Comparison of ENCODE assay signal across 39 mouse cellular contexts in the genomic region with DNA sequence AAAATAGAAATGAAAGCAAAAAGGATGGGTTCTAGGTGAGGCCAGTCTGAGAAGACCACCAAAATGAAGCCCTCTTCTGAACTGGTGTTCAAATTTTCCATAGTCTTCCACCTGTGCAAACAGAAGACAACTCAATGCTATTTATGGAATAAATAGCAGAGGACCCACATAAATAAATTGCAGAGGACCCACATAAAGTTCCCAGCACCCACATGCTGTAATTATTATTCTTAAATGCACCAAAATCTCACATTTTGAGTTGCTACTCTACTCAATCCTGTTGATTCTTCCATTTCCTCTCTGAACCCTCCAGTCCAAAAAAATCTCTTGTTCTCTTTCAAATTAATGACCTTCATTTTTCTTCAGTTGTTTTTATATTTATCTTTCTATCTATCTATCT. TPM values are rescaled to one million over a fixed set of nuclear protein-coding genes. Genes with fewer than 3 reads are reported as not detected.
"Had no signal": no experiment of that assay in that cellular context is flagged by ENCODE, and none has a peak within 500 bp of the region (broad histone marks: within the 10 kb centered on the region; RNA-seq: fewer than 3 reads in every experiment).

A gene (minus strand): TSS at position 101 of the 400 bp plus-strand sequence.

- H3K4me2 ChIP-seq: limb, embryonic 12.5 days; limb, embryonic 13.5 days; limb, embryonic 15.5 days; liver, embryonic 11.5 days; liver, embryonic 12.5 days; liver, embryonic 13.5 days; liver, embryonic 15.5 days; lung, embryonic 14.5 days; lung, embryonic 15.5 days; midbrain, embryonic 11.5 days; midbrain, embryonic 12.5 days; midbrain, embryonic 13.5 days; midbrain, embryonic 15.5 days; neural tube, embryonic 12.5 days had no signal

- H3K4me1 ChIP-seq: limb, embryonic 10.5 days; limb, embryonic 12.5 days; limb, embryonic 13.5 days; limb, embryonic 15.5 days; liver, embryonic 12.5 days; liver, embryonic 13.5 days; liver, embryonic 15.5 days; lung, embryonic 15.5 days; megakaryocyte, embryonic 14.5 days; midbrain, embryonic 10.5 days; midbrain, embryonic 12.5 days; midbrain, embryonic 13.5 days; midbrain, embryonic 15.5 days; neural tube, embryonic 12.5 days had no signal

- H3K27me3 ChIP-seq: limb, embryonic 12.5 days; limb, embryonic 13.5 days; limb, embryonic 15.5 days; liver, embryonic 12.5 days; liver, embryonic 13.5 days; liver, embryonic 15.5 days; lung, embryonic 15.5 days; megakaryocyte, embryonic 14.5 days; midbrain, embryonic 12.5 days; midbrain, embryonic 13.5 days; midbrain, embryonic 15.5 days; neural tube, embryonic 12.5 days had no signal

- ATAC-seq: liver, embryonic 12.5 days; liver, postnatal 0 days; lung, postnatal 0 days; midbrain, embryonic 13.5 days; midbrain, embryonic 15.5 days; midbrain, embryonic 16.5 days had no signal

- H3K9me3 ChIP-seq: limb, embryonic 10.5 days; limb, embryonic 12.5 days; limb, embryonic 13.5 days; limb, embryonic 15.5 days; liver, embryonic 12.5 days; liver, embryonic 13.5 days; liver, embryonic 15.5 days; lung, embryonic 15.5 days; megakaryocyte, embryonic 14.5 days; midbrain, embryonic 10.5 days; midbrain, embryonic 12.5 days; midbrain, embryonic 13.5 days; midbrain, embryonic 15.5 days; neural tube, embryonic 12.5 days had no signal

- DNase-seq: left cerebral cortex, postnatal 4 days; liver; liver, embryonic 13.5 days; liver, postnatal 0 days; lung, adult 18-20 months; lung, adult 2 months; lung, embryonic 14.5 days; lung, postnatal 10 days; lung, postnatal 14 days; lung, postnatal 36 days; lung, postnatal 4 days; midbrain, embryonic 14.5 days had no signal

- H3K4me3 ChIP-seq: limb, embryonic 10.5 days; limb, embryonic 12.5 days; limb, embryonic 13.5 days; limb, embryonic 15.5 days; liver, embryonic 12.5 days; liver, embryonic 13.5 days; liver, embryonic 15.5 days; lung, embryonic 15.5 days; megakaryocyte, embryonic 14.5 days; midbrain, embryonic 10.5 days; midbrain, embryonic 12.5 days; midbrain, embryonic 13.5 days; midbrain, embryonic 15.5 days; myocyte; neural tube, embryonic 12.5 days had no signal

- H3K9ac ChIP-seq: limb, embryonic 12.5 days; limb, embryonic 13.5 days; limb, embryonic 15.5 days; liver, embryonic 12.5 days; liver, embryonic 13.5 days; liver, embryonic 14.5 days; liver, embryonic 15.5 days; liver, postnatal 0 days; lung, embryonic 14.5 days; lung, embryonic 15.5 days; midbrain, embryonic 12.5 days; midbrain, embryonic 13.5 days; midbrain, embryonic 15.5 days; neural tube, embryonic 12.5 days had no signal

- H3K27ac ChIP-seq: limb, embryonic 10.5 days; limb, embryonic 12.5 days; limb, embryonic 13.5 days; limb, embryonic 15.5 days; liver, embryonic 12.5 days; liver, embryonic 13.5 days; liver, embryonic 14.5 days; liver, embryonic 15.5 days; lung, embryonic 15.5 days; macrophage; midbrain, embryonic 10.5 days; midbrain, embryonic 12.5 days; midbrain, embryonic 13.5 days; midbrain, embryonic 15.5 days; neural tube, embryonic 12.5 days had no signal

- H3K36me3 ChIP-seq: limb, embryonic 10.5 days; limb, embryonic 12.5 days; limb, embryonic 13.5 days; limb, embryonic 15.5 days; liver, embryonic 12.5 days; liver, embryonic 13.5 days; liver, embryonic 15.5 days; lung, embryonic 15.5 days; midbrain, embryonic 10.5 days; midbrain, embryonic 12.5 days; midbrain, embryonic 13.5 days; midbrain, embryonic 15.5 days; neural tube, embryonic 12.5 days had no signal

RNA-seq across cellular contexts. Expression of the gene that starts here (rescaled TPM):
- polyA plus RNA-seq: limb, embryonic 10.5 days; limb, embryonic 11.5 days; limb, embryonic 12.5 days; limb, embryonic 13.5 days; limb, embryonic 14.5 days; limb, embryonic 15.5 days; liver, adult 2 months; liver, embryonic 11.5 days; liver, embryonic 12.5 days; liver, embryonic 13.5 days; liver, embryonic 14.5 days; liver, embryonic 15.5 days; liver, embryonic 16.5 days; liver, postnatal 0 days; lung, adult 2 months; lung, embryonic 14.5 days; lung, embryonic 15.5 days; lung, embryonic 16.5 days; lung, postnatal 0 days; macrophage; midbrain, embryonic 10.5 days; midbrain, embryonic 11.5 days; midbrain, embryonic 12.5 days; midbrain, embryonic 13.5 days; midbrain, embryonic 14.5 days; midbrain, embryonic 15.5 days; midbrain, embryonic 16.5 days; midbrain, postnatal 0 days; myocyte; neural tube, embryonic 11.5 days; neural tube, embryonic 12.5 days had no signal
